Mouse (Mus musculus): ENCODE measurements at regions not wholly inside any gene's neighbourhood (a gene's known extent, or its start where the extent isn't known, plus 50 kb on each side); places are given as distances from the start of the nearest gene placed in this dataset.
A peak's percentile ranks its signal among the peaks of the same experiment; 100 is the strongest.

GRCm38 (mm10) chr2:167878255-167878865 lies 53.5 kb upstream of the Ptpn1 start:
- DNase-seq = peak; percentile 77

- peak; percentile 53 for DNase-seq
Measured at GRCm38 (mm10) chr2:167877254-167877870, 54.5 kb upstream of the Ptpn1 start.

- DNase-seq = no peak
Measured at GRCm38 (mm10) chr2:167872507-167872906, 59.4 kb upstream of the Ptpn1 start.

GRCm38 (mm10) chr2:167870153-167870552 lies 61.7 kb upstream of the Ptpn1 start:
- no peak for DNase-seq

- DNase-seq = peak; percentile 95
Measured at GRCm38 (mm10) chr2:167866751-167867150, 65.1 kb upstream of the Ptpn1 start.

- DNase-seq = no peak
Measured at GRCm38 (mm10) chr2:167865525-167865924, 66.3 kb upstream of the Ptpn1 start.

GRCm38 (mm10) chr2:167864672-167865071 lies 67.2 kb upstream of the Ptpn1 start:
- peak; percentile 43 for DNase-seq

- peak; percentile 84 for DNase-seq
Measured at GRCm38 (mm10) chr2:167864228-167864627, 67.6 kb upstream of the Ptpn1 start.

- no peak for DNase-seq
Measured at GRCm38 (mm10) chr2:167863616-167864015, 68.2 kb upstream of the Ptpn1 start.

- DNase-seq = no peak
Measured at GRCm38 (mm10) chr2:167861178-167861520, 70.7 kb upstream of the Ptpn1 start.

GRCm38 (mm10) chr2:167860457-167861177 lies 71.2 kb upstream of the Ptpn1 start:
- peak; percentile 96 for DNase-seq

GRCm38 (mm10) chr2:167859575-167859974 lies 72.3 kb upstream of the Ptpn1 start:
- DNase-seq = no peak

- DNase-seq = no peak
Measured at GRCm38 (mm10) chr2:167858346-167858745, 73.5 kb upstream of the Ptpn1 start.

GRCm38 (mm10) chr2:167857911-167858310 lies 73.9 kb upstream of the Ptpn1 start:
- no peak for DNase-seq

- peak; percentile 43 for DNase-seq
Measured at GRCm38 (mm10) chr2:167856920-167857475, 74.9 kb upstream of the Ptpn1 start.

GRCm38 (mm10) chr2:167856020-167856419 lies 75.8 kb upstream of the Ptpn1 start:
- no peak for DNase-seq

GRCm38 (mm10) chr2:167854060-167854459 lies 77.8 kb upstream of the Ptpn1 start:
- DNase-seq = no peak

- peak; percentile 46 for DNase-seq
Measured at GRCm38 (mm10) chr2:167853411-167853821, 78.4 kb upstream of the Ptpn1 start.

GRCm38 (mm10) chr2:167852582-167852981 lies 79.3 kb upstream of the Ptpn1 start:
- peak; percentile 62 for DNase-seq

GRCm38 (mm10) chr2:167851216-167851896 lies 80.5 kb upstream of the Ptpn1 start:
- peak; percentile 65 for DNase-seq

GRCm38 (mm10) chr2:167849999-167850552 lies 81.8 kb upstream of the Ptpn1 start:
- no peak for DNase-seq

GRCm38 (mm10) chr2:167848468-167849440 lies 83.1 kb upstream of the Ptpn1 start:
- no peak for DNase-seq
